Mouse (Mus musculus): ENCODE data around the gene Klc4.

DNA sequence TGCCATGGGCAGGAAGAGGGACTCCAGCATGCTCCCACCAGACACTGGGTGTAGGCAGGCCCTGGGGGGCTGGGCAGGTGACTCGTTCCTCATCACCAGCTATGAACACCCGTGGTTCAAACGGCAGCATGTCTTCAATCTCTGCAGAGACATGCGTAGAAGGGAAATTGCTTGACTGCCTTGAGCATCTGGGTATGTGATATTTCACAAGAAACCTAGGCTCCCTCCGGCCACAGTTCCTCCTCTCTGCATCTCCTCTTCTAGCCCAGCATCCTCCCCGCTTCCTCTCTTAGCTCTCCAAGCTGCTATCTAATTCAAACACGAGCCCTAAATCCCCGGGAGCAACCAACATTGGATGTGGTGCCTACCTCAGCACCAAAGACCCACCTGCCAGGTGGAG is 59.5 kb downstream of the Klc4 start:
- TF ChIP-seq CTCF (IDR thresholded peaks at IDR 0.05; ENCODE audit: control insufficient read depth, insufficient read depth, insufficient replicate concordance, low read depth, low read length) (no peak), POLR2A (IDR thresholded peaks at IDR 0.05; ENCODE audit: control insufficient read depth, low read depth, low read length) (no peak)
